Mouse (Mus musculus): Measurements from ENCODE around the gene Aurka.
A peak's percentile ranks its signal among the peaks of the same experiment; 100 is the strongest.

Gene Aurka

GRCm38 (mm10) chr2:172338206-172338942, 32.0 kb downstream of the Aurka start:
- no peak for DNase-seq (ENCODE audit: low read depth, low spot score)

GRCm38 (mm10) chr2:172329179-172329578, 41.2 kb downstream of the Aurka start:
- DNase-seq (ENCODE audit: low read depth, low spot score), result peak; percentile 75

GRCm38 (mm10) chr2:172328248-172328647, 42.1 kb downstream of the Aurka start:
- no peak for DNase-seq (ENCODE audit: low read depth, low spot score)

- DNase-seq (ENCODE audit: low read depth, low spot score), result peak; percentile 60
Measured at GRCm38 (mm10) chr2:172320878-172321277, 49.5 kb downstream of the Aurka start.

- DNase-seq (ENCODE audit: low read depth, low spot score), result no peak
Measured at GRCm38 (mm10) chr2:172311731-172312130, 58.6 kb downstream of the Aurka start.

GRCm38 (mm10) chr2:172306544-172306943, 63.8 kb downstream of the Aurka start:
- no peak for DNase-seq (ENCODE audit: low read depth, low spot score)
